Mouse (Mus musculus): ENCODE results near the gene Wnt2b.

GRCm38 (mm10) chr3:104963331-104964276, 1.9 kb upstream of the Wnt2b start:
- no peak for TF ChIP-seq CTCF (IDR thresholded peaks at IDR 0.05)
- no peak for TF ChIP-seq EP300 (IDR thresholded peaks at IDR 0.05)

Measured in lung, postnatal 0 days (tissue).